Mouse (Mus musculus): ENCODE data around the gene Hadhb.

DNA sequence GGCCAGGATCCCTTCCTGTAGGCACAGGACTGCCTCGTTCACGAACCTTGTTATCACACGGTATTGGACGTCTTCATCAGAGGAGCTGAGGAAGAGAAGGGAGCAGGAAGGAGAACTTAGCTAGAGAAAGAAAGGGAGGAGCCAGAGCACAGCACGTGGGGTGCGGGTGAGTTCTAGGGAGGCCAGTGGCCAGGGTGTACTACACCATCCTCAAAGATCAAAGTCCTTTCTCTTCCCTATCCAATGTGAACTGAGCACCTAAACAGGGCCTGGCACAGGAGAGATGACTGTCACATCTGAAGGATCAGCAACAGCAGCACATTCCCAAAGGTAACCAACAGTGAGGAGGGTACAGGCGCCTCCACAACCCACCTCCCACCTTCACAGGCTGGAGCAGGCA is 34.9 kb upstream of the Hadhb start:
- TF ChIP-seq CTCF (IDR thresholded peaks at IDR 0.05; ENCODE audit: borderline replicate concordance, insufficient read depth, low read length) (no peak), POLR2A (IDR thresholded peaks at IDR 0.05; ENCODE audit: low read depth, low read length) (no peak)

All from embryonic fibroblast, embryonic 13.5 days (primary cell).